Mouse (Mus musculus): Measurements from ENCODE around the gene Zfp787. TPM values are rescaled to one million over a fixed set of nuclear protein-coding genes. Genes with fewer than 3 reads are reported as not detected.

Zfp787 gene
- total RNA-seq, 2 experiments from 2014 or later, result 25.1 to 27.3 TPM

DNA sequence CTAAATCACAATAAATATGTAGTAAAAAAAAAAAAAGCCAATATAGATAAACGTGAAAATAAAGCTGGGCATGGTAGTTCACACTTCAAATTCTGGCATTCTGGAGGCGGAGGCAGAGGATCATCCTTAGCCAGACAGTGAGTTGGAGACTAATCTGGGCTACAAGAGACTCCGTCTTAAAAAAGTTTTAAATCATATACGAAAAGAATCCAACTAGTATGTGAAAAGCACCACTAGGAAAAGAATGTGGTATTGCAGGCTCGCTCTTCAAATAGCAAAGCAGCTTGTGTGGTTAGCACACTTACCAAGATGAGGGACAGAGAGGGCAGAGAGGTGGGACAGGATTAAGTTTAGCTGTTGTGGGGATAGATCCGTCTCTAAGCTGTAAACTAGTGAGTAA lies 15.1 kb upstream of the Zfp787 start:
- intact Hi-C loops (cut with DNase I), result loop anchor here (5.0 to 10.0 kb wide), 2 partner anchors 111 to 1086 kb away; partner anchors contain the start of gene Epn1
- peak in 1 of 2 experiments; percentile 77 for DNase-seq (ENCODE audit: low spot score in 2 of 2)

DNA sequence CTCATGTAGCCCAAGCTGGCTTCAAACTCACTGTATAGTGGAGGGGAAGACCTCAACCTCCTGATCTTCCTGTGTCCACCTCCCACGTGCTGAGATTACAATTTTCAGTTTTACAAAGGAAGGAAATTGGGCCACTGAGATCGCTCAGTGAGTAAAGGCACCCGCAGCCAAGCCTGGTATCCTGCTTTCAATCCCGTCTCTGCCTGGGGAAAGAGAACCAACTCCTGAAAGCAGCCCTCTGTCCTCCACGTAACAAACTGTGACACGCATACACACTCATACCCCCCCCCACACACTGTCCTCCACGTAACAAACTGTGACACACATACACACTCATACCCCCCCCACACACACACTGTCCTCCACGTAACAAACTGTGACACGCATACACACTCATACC lies 14.6 kb upstream of the Zfp787 start:
- DNase-seq (ENCODE audit: low spot score in 2 of 2), result no peak
- intact Hi-C loops (cut with DNase I), result loop anchor here (5.0 to 10.0 kb wide), 2 partner anchors 112 to 1086 kb away; partner anchors contain the start of gene Epn1

GRCm38 (mm10) chr7:6169403-6169802 lies 13.6 kb upstream of the Zfp787 start:
- DNase-seq (ENCODE audit: low spot score in 2 of 2), result peak in 1 of 2 experiments; percentile 39
- intact Hi-C loops (cut with DNase I), result no loop called here

DNA sequence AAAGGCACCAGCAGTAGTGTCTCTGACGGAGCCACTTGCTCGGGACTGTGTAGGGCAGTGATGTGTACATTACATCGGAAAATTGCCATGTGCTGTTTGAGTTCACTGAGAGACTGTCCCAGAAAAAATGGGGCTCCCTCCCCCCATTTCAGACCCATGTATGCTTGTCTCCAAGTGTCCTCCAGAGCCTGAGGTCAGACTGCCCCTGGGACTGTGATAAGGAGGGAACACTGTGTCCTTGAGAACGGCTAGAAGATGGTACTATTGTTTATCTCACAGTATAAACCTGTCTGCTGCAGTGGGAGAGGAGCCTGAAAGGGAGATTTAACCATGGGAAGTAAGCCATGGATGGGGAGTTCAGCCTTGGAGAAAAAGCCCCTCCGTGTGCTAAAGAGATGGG lies 8.9 kb upstream of the Zfp787 start:
- intact Hi-C loops (cut with DNase I), result no loop called here
- DNase-seq (ENCODE audit: low spot score in 2 of 2), result no peak

DNA sequence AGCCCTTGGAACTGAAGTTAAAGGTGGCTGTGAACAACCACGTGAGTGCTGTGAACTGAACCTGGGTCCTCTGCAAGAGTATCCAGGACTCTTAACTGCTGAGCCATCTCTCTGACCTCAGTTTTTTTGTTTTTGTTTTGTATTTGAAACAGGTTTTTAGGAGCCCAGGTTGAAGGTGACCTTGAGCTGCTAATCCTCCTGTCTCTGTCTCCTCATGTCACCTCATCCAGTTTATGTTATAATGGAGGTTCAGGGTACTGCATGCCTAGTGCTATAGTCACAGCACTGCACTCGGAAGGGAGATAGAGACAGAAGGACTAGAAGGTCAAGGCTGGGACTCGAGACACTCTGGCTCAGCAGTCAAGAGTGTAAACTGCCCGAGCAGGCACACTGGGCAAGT lies 6.4 kb upstream of the Zfp787 start:
- no peak for DNase-seq (ENCODE audit: low spot score in 2 of 2)
- intact Hi-C loops (cut with DNase I), result no loop called here

DNA sequence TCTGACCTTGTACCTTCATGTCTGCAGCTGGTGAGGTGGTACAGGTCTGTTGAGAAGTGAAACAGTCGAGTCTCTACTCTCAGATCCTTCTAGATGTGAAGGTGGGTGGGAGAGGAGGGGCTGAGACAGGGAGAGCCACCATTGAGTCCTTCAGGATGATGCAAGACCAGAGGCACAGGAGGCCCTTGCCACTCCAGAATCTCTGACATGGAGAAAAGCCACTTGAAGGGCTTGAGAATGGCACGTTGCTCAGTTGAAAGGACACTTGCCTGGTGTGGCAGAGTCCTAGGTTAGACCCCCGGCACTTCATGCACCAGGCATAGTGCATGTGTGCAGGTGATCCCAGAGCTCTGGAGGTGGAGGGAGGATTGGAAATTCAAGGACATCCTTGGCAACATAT lies 5.7 kb upstream of the Zfp787 start:
- intact Hi-C loops (cut with DNase I), result no loop called here
- DNase-seq (ENCODE audit: low spot score in 2 of 2), result no peak

- no peak for DNase-seq (ENCODE audit: low spot score in 2 of 2)
- intact Hi-C loops (cut with DNase I), result no loop called here
Measured at GRCm38 (mm10) chr7:6159604-6160003, 3.8 kb upstream of the Zfp787 start.

DNA sequence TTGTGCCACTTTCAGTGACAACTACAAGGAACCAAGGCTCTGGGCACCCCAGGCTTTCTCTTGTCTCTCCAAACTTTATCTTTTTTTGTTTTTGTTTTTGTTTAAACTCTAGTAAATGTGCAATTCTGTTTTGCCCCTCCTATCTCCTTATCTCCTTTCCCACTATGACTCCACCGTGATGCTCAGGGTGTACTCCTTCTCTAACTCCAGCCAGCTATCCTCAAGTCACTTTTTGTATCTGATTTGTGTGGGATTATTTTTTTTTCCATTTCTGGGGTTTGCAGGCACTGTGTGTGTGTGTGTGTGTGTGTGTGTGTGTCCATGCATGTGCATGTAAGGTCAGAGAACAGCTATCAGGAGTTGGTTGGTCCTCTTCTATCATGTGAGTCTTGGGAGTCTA lies 1.7 kb upstream of the Zfp787 start:
- intact Hi-C loops (cut with DNase I), result no loop called here
- DNase-seq (ENCODE audit: low spot score in 2 of 2), result no peak

DNA sequence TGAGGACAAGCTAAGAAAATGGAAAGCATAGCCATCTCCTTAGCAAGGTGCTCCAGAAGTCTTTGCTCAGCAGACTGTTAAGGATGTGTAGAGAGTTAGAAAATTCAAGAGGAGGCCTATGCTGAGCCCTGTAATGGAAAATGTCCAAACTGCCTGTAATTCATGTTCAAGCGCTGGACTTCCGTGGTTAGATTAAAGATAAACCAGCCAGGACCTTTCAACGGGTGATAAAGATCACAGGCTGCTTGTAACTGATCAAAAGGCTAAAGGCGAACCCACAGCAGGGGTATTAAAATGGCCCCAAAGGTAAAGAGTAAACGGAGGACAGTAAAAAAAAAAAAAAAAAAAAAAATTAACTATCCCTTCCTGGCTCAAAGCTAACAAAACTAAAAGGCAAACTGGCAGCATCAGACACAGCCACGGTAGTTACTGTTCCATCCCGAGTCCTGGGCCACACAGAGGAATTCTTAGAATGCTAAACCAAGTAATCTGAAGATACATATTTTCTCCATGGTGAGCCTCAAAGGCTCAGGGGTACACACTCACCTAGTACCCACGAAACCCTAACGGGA lies 1.2 kb upstream of the Zfp787 start:
- no peak for DNase-seq (ENCODE audit: low spot score in 2 of 2)
- intact Hi-C loops (cut with DNase I), result no loop called here

GRCm38 (mm10) chr7:6155031-6155872 lies 545 bp downstream of the Zfp787 start:
- peak; percentile 75 to 83 for DNase-seq (ENCODE audit: low spot score in 2 of 2)
- intact Hi-C loops (cut with DNase I), result loop anchor here (1.0 kb wide), 1 partner anchor 17 kb away; the partner anchor contains the start of gene Zfp444

DNA sequence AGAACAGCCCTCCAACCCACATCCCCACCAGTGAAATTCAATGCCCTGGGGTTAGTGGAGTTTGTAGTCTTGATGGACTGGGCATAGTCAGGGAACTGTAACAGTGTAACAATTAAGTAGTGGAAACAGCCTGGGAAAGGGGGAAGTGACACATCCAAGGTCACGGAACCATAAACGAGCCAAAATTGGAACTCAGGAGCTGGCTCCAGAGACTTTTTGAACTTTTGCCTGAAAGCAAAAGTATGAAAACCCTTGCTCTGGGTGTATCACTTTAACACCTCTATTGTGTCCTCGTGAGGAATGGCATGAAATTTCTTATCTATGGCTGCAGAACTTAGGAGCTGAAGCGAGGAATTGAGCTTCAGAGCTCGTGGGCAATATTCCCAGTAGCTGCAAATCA lies 1.6 kb downstream of the Zfp787 start:
- intact Hi-C loops (cut with DNase I), result no loop called here
- no peak for DNase-seq (ENCODE audit: low spot score in 2 of 2)

DNA sequence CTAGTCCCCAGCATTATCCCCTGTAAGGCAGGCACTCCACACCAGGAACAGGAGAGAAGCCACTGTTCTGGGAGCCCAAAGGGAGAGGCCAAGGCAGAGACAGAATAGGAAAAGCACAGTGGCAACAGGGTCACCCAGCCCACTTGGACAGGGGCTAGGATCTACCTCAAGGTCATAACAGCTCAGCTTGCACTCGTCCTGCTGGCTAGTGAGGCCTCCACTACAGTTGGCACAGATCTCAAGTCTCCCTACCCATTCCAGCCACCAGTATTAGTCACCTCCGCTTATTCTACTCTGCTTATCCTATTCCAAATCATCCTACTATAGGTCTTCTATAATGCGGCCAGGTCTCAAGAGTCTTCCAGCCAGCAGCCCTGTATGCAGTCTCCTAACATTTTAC lies 2.7 kb downstream of the Zfp787 start:
- intact Hi-C loops (cut with DNase I), result no loop called here

DNA sequence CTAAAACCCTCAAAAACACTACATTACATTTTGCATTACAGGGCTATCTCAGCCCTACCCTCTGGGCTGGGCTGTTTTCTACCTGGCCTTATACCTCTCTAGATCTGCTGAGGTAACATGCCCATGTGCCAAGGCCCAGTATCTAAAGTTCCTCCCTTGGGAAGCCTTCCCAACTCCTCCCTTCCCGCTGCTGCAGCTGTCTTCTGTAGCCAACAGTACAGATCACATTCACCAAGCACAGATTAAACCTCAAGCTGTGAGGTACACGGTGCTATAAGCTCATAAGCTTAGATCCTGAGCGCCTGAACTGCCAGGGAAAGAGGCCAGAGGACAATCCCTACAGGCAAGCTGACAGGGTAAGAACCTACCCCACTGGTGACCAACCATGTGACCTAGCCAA lies 3.8 kb downstream of the Zfp787 start:
- intact Hi-C loops (cut with DNase I), result no loop called here
- DNase-seq (ENCODE audit: low spot score in 2 of 2), result no peak

More for the DNA sequence above, 2.7 kb downstream of the Zfp787 start:
- DNase-seq (ENCODE audit: low spot score in 2 of 2), result no peak

GRCm38 (mm10) chr7:6151266-6151665 lies 4.5 kb downstream of the Zfp787 start:
- intact Hi-C loops (cut with DNase I), result no loop called here
- no peak for DNase-seq (ENCODE audit: low spot score in 2 of 2)

DNA sequence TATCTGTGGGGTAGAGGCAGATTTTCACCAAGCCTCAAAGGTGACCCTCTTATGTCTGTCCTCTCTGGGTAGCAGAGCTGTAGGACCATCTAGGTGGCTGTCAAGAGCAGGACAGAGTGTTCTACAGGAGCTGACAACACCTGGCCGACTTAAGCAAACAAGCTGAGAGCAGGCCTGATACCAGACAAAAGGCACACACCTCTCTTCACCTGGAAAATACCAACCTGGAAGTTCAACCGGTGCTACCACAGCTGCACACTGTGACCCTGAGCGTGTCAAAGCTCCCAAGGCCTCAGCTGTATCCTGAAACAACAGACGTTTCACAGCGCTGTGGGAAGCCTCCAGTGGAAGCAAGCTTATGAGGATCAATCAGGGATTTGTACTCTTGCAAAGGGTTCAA lies 8.1 kb downstream of the Zfp787 start:
- DNase-seq (ENCODE audit: low spot score in 2 of 2), result no peak
- intact Hi-C loops (cut with DNase I), result no loop called here

- intact Hi-C loops (cut with DNase I), result no loop called here
Measured at GRCm38 (mm10) chr7:6146982-6147325, 8.8 kb downstream of the Zfp787 start.

DNA sequence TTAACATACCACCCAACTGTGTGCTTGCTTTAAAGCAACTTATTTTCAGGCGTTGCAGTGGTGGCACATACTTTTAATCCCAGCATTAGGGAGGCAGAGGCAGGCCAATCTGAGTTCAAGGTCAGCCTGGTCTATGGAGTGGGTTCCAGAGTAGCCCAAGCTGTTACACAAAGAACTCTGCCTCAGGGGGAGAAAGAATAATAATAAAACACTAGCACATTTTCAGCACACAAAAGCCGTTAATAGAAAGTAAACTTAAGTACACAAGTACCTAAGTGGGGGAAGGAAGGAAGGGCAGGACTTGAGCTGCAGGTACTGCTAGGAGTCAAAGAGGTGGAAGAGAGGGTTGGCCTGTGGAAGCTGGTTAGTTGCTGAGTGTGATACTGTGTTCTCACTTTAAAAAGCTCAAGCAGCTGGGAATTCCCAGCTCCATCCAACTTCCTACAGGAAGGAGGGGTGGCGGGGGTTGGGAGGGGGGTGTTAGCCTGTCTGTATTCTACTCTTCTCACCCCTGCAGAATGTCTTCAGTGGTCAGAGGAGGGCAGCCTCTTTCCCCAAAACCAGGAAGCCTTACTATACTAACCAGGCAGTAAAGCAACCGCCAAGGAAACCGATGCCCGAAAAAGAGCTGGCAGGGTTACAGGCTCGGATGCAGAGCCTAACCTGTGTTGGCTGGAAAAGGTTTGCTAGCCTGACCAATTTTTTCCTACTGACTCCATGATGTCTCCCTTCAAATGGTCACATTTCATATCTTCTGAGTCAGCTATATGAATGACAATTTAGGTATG lies 9.4 kb downstream of the Zfp787 start:
- intact Hi-C loops (cut with DNase I), result no loop called here
- no peak for DNase-seq (ENCODE audit: low spot score in 2 of 2)

More at GRCm38 (mm10) chr7:6146982-6147325, 8.8 kb downstream of the Zfp787 start:
- DNase-seq (ENCODE audit: low spot score in 2 of 2), result no peak

DNA sequence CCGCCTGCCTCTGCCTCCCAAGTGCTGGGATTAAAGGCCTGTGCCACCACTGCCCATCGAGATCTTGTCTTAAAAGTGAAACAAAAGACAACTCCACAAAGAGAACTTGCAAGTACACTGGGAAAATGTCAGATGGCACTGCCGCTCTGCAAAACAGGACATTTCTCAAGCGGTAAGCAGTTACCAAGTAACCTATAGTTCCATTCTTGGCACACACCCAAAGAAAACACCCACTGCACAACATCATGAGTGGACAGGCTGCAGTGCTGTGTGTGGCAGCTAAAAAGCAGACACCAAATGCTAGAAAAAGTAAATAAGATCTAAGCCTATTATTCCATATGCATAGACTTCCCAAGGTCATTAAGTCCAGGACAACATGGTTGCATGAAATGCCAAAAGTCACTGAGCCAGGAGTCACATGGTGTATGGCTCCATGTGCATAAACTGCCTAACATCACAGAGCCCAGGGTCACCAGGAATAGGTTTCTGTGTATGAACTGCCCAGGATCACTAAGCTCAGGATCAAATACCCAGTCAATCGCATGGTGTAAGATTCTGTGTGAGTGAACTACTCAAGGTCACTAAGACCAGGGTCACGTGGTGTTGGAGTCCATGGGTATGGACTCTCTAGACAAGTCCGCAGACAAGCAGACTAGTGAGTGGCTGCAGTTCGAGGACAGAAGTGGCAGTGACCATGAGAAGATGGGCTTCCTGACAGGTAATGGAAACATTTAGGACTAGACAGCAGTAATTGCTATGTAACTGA lies 10.2 kb downstream of the Zfp787 start:
- DNase-seq (ENCODE audit: low spot score in 2 of 2), result no peak
- intact Hi-C loops (cut with DNase I), result no loop called here

- DNase-seq (ENCODE audit: low spot score in 2 of 2), result no peak
- intact Hi-C loops (cut with DNase I), result no loop called here
Measured at GRCm38 (mm10) chr7:6143991-6144531, 11.7 kb downstream of the Zfp787 start.
